Mouse (Mus musculus) G1E (cell line): ENCODE results near the gene Angptl8. TPM values are rescaled to one million over a fixed set of nuclear protein-coding genes. Genes with fewer than 3 reads are reported as not detected.

ENCODE experiments used
- ATAC-seq: 2 replicates; pipeline ENCODE4 v1.8.0; 2016; ENCODE audit warnings: mild to moderate bottlenecking; ENCODE audit not compliant: insufficient number of reproducible peaks, poor library complexity, low FRiP score, severe bottlenecking; ENCODE audit errors: extremely low read depth
- DNase-seq: peaks from one replicate; pipeline ENCODE4 v3.0.0; 2012; ENCODE audit warnings: low spot score
- H3K27me3 ChIP-seq: 2 replicates; pipeline ENCODE4 v1.6.1; 2012; ENCODE audit warnings: mild to moderate bottlenecking, low read length, inconsistent platforms; ENCODE audit not compliant: insufficient read depth
- H3K36me3 ChIP-seq: replicated peaks from 2 replicates; pipeline ENCODE3; 2012; ENCODE audit warnings: mild to moderate bottlenecking, inconsistent platforms
- H3K4me1 ChIP-seq: 2 replicates; pipeline ENCODE4 v1.6.1; 2012; ENCODE audit warnings: low read depth, low read length, inconsistent platforms, mixed read lengths; ENCODE audit not compliant: insufficient read depth
- H3K4me3 ChIP-seq: 2 replicates; pipeline ENCODE4 v1.5.1; 2012; ENCODE audit warnings: low read depth, mild to moderate bottlenecking, inconsistent platforms, low read length, moderate library complexity, mixed read lengths
- H3K9me3 ChIP-seq: replicated peaks from 2 replicates; pipeline ENCODE4 v1.6.1; 2012; ENCODE audit warnings: inconsistent platforms
- CTCF ChIP-seq: IDR thresholded peaks from 2 replicates; pipeline ENCODE4 v1.5.1; 2012; ENCODE audit warnings: low read depth, low read length, inconsistent platforms, mixed read lengths
- GATA1 ChIP-seq: IDR thresholded peaks from 2 replicates; pipeline ENCODE4 v1.6.1; 2012; ENCODE audit warnings: borderline replicate concordance, low read length, inconsistent platforms, mixed read lengths
- GATA2 ChIP-seq: IDR thresholded peaks from 2 replicates; pipeline ENCODE4 v1.6.1; 2012; ENCODE audit warnings: low read depth, low read length, inconsistent platforms, borderline replicate concordance
- POLR2AphosphoS5 ChIP-seq: IDR thresholded peaks from 2 replicates; pipeline ENCODE4 v1.6.1; 2012; ENCODE audit warnings: low read depth, low read length, inconsistent platforms; ENCODE audit not compliant: insufficient replicate concordance
- TAL1 ChIP-seq: conservative IDR thresholded peaks from 2 replicates; pipeline ENCODE4 v1.6.1; 2012; ENCODE audit warnings: low read depth, low read length, inconsistent platforms, mixed read lengths
- polyA plus RNA-seq: library from polyadenylated mRNA; stranded (reverse); fragments of >175 nt; gene quantifications from 2 replicates; pipeline ENCODE4 v1.2.3, GENCODE M21; 2012
- total RNA-seq, 2 experiments: library from RNA; stranded (forward) in 1 of 2; stranded (reverse) in 1 of 2; fragments of 200-1000 nt in 1 of 2; fragments of >200 nt in 1 of 2; fragmentation: Nextera tagmentation in 1 of 2; gene quantifications; 2 replicates each; pipeline ENCODE4 v1.2.3; 2014 to 2017

Angptl8 gene
- total and polyA plus RNA-seq, 3 experiments: not detected

GRCm38 (mm10) chr9:21811170-21811569 lies 24.1 kb upstream of the Angptl8 start:
- ATAC-seq (no peak), DNase-seq (no peak)
- H3K27me3 ChIP-seq: peaks cover 20% of the 10 kb centered on the region
- H3K4me3 ChIP-seq: no peak overlapping the region
- no peaks in the 10 kb centered on the region for H3K36me3 ChIP-seq
- no peaks in the 10 kb centered on the region for H3K9me3 ChIP-seq
- H3K4me1 ChIP-seq: no peaks in the 10 kb centered on the region
- no peak for TF ChIP-seq GATA1

GRCm38 (mm10) chr9:21816716-21817305 lies 18.5 kb upstream of the Angptl8 start:
- Histone ChIP-seq H3K36me3 (peaks cover 4% of the 10 kb centered on the region), H3K27me3 (peaks cover 28% of the 10 kb centered on the region), H3K4me3 (no peak overlapping the region), H3K4me1 (peaks cover 8% of the 10 kb centered on the region), H3K9me3 (no peaks in the 10 kb centered on the region)
- no peak for TF ChIP-seq GATA2
- TF ChIP-seq TAL1: no peak
- no peak for TF ChIP-seq GATA1
- TF ChIP-seq POLR2AphosphoS5: no peak
- TF ChIP-seq CTCF: no peak
- DNase-seq (no peak), ATAC-seq (no peak)

- Histone ChIP-seq H3K27me3 (peaks cover 26% of the 10 kb centered on the region), H3K4me3 (no peak overlapping the region), H3K36me3 (peaks cover 4% of the 10 kb centered on the region), H3K4me1 (peaks cover 8% of the 10 kb centered on the region), H3K9me3 (no peaks in the 10 kb centered on the region)
- ATAC-seq (no peak), DNase-seq (no peak)
- TF ChIP-seq GATA1: no peak
- no peak for TF ChIP-seq POLR2AphosphoS5
- no peak for TF ChIP-seq CTCF
- no peak for TF ChIP-seq GATA2
Measured at GRCm38 (mm10) chr9:21818125-21818524, 17.2 kb upstream of the Angptl8 start.

GRCm38 (mm10) chr9:21818561-21818960 lies 16.7 kb upstream of the Angptl8 start:
- Histone ChIP-seq H3K4me1 (peaks cover 8% of the 10 kb centered on the region), H3K4me3 (no peak overlapping the region), H3K36me3 (peaks cover 4% of the 10 kb centered on the region), H3K27me3 (peaks cover 23% of the 10 kb centered on the region), H3K9me3 (no peaks in the 10 kb centered on the region)
- no peak for DNase-seq
- TF ChIP-seq GATA1 (no peak), TAL1 (no peak), POLR2AphosphoS5 (no peak), CTCF (no peak), GATA2 (no peak)
- no peak for ATAC-seq

GRCm38 (mm10) chr9:21819181-21819729 lies 16.1 kb upstream of the Angptl8 start:
- ATAC-seq (no peak), DNase-seq (no peak)
- TF ChIP-seq GATA2 (no peak), CTCF (no peak), POLR2AphosphoS5 (no peak), GATA1 (no peak), TAL1 (no peak)
- Histone ChIP-seq H3K36me3 (peaks cover 4% of the 10 kb centered on the region), H3K4me1 (peaks cover 8% of the 10 kb centered on the region), H3K27me3 (peaks cover 23% of the 10 kb centered on the region), H3K9me3 (no peaks in the 10 kb centered on the region), H3K4me3 (no peak overlapping the region)

GRCm38 (mm10) chr9:21820183-21820582 lies 15.1 kb upstream of the Angptl8 start:
- H3K9me3 ChIP-seq: no peaks in the 10 kb centered on the region
- no peak for TF ChIP-seq POLR2AphosphoS5
- no peak for TF ChIP-seq GATA2
- no peak for TF ChIP-seq TAL1
- no peak for TF ChIP-seq GATA1
- TF ChIP-seq CTCF: no peak
- no peak for ATAC-seq

GRCm38 (mm10) chr9:21822686-21823085 lies 12.6 kb upstream of the Angptl8 start:
- no peaks in the 10 kb centered on the region for H3K9me3 ChIP-seq
- peaks cover 7% of the 10 kb centered on the region; the same call in 1 of the 2 replicates for H3K27me3 ChIP-seq
- no peak overlapping the region for H3K4me3 ChIP-seq
- DNase-seq (no peak), ATAC-seq (no peak)
- no peaks in the 10 kb centered on the region for H3K36me3 ChIP-seq
- peaks cover 7% of the 10 kb centered on the region; the same call in 1 of the 2 replicates for H3K4me1 ChIP-seq
- no peak for TF ChIP-seq POLR2AphosphoS5
- TF ChIP-seq CTCF: no peak
- no peak for TF ChIP-seq GATA2
- TF ChIP-seq TAL1: no peak
- TF ChIP-seq GATA1: no peak

More at GRCm38 (mm10) chr9:21820183-21820582, 15.1 kb upstream of the Angptl8 start:
- H3K36me3 ChIP-seq: peaks cover 4% of the 10 kb centered on the region
- DNase-seq: no peak
- H3K27me3 ChIP-seq: peaks cover 20% of the 10 kb centered on the region
- no peak overlapping the region for H3K4me3 ChIP-seq
- peaks cover 8% of the 10 kb centered on the region for H3K4me1 ChIP-seq
